Mouse (Mus musculus): ENCODE measurements at regions not wholly inside any gene's neighbourhood (a gene's known extent, or its start where the extent isn't known, plus 50 kb on each side); places are given as distances from the start of the nearest gene placed in this dataset.

GRCm38 (mm10) chr10:37613936-37614335 is 475.2 kb upstream of the Marcks start:
- in situ Hi-C loops (cut with MboI, MseI), result no loop called here

- in situ Hi-C loops (cut with MboI, MseI), result loop anchor here (10.0 kb wide), 1 partner anchor 1009 kb away; no protein-coding TSS in a partner anchor
Observed at GRCm38 (mm10) chr10:37603529-37603928, 464.8 kb upstream of the Marcks start.

- in situ Hi-C loops (cut with MboI, MseI), result loop anchor here (10.0 kb wide), 1 partner anchor 1008 kb away; no protein-coding TSS in a partner anchor
Observed at GRCm38 (mm10) chr10:37602936-37603335, 464.2 kb upstream of the Marcks start.

DNA sequence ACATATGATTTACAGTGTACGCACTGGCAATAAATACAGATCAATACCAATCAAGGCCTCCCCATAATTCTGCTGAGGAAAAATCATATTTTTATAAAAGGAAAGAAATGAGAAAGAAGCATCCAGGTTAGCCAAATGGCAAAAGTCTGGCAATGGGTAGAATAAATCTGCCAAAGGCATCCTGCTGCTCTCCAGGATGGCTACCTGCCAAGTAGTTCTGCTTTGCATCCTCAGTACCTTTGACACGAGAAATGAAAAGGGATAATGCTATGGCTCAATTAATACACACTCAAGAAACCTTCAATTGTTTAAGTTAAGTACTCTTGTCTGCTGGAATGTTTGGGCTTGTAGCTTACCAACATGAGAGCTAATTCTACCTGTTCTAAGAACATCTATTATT is 451.2 kb upstream of the Marcks start:
- in situ Hi-C loops (cut with MboI, MseI), result no loop called here

DNA sequence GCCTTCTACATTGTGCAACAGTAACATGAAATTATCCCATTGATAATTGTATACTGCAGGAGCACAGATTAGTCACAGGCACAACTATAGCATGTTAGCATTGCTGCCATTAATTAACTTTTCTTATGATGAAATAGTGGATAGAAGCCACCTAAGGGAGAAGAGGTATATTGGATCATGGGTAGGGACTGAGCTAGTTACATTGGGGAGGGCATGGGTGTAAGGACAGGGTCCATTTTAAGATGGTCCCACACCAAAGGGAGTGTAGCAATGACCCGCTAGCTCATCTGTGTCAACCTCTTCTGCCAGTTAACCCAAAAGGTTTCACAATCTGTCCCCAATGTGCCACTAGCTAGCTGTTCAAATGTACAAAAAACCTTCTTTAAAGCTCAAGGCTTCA is 450.3 kb upstream of the Marcks start:
- in situ Hi-C loops (cut with MboI, MseI), result no loop called here

- in situ Hi-C loops (cut with MboI, MseI), result no loop called here
Observed at GRCm38 (mm10) chr10:37571171-37571570, 432.5 kb upstream of the Marcks start.

- in situ Hi-C loops (cut with MboI, MseI), result no loop called here
Observed at GRCm38 (mm10) chr10:37561705-37562104, 423.0 kb upstream of the Marcks start.

GRCm38 (mm10) chr10:37549446-37549845 is 410.7 kb upstream of the Marcks start:
- in situ Hi-C loops (cut with MboI, MseI), result no loop called here

DNA sequence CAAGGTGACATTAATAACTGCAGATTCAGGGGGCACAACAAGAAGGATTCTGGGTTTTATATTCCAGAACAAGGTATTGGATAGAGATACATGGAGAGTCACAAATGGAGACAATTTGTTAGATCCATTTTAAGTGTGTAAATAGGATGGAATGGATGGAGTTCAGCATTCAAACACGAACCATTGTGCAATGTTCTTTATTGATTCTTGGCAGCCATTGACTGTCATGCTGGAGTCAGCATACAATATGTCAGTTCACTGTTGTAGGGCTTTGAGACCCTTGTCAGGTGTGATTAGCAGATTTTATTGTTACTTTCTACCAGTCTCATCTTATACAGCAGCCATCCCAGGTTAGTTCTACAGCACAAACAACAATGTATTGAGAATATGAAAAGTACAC is 402.0 kb upstream of the Marcks start:
- in situ Hi-C loops (cut with MboI, MseI), result no loop called here

- in situ Hi-C loops (cut with MboI, MseI), result no loop called here
Observed at GRCm38 (mm10) chr10:37505966-37506615, 367.4 kb upstream of the Marcks start.

- in situ Hi-C loops (cut with MboI, MseI), result no loop called here
Observed at GRCm38 (mm10) chr10:37504468-37504867, 365.7 kb upstream of the Marcks start.

- in situ Hi-C loops (cut with MboI, MseI), result no loop called here
Observed at GRCm38 (mm10) chr10:37502505-37502904, 363.8 kb upstream of the Marcks start.

DNA sequence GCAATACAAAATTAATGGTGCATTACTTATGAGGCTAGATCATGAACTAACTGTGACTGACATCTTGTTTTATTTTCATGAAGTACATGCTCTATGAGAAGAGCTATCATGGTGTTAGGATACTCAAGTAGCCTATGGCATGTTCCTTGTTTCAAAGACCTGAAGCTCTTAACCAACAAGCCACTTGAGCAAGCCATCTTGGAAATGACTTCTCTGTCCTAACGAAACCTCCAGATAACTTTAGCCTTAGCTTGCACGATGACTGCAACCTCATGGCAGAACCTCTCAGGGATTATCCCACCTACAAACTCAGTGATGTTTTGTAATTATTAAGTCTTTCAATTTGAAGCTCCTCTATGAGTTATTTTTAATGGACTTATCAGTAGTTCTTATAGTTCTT is 362.3 kb upstream of the Marcks start:
- in situ Hi-C loops (cut with MboI, MseI), result no loop called here

- in situ Hi-C loops (cut with MboI, MseI), result no loop called here
Observed at GRCm38 (mm10) chr10:37495467-37495866, 356.7 kb upstream of the Marcks start.

DNA sequence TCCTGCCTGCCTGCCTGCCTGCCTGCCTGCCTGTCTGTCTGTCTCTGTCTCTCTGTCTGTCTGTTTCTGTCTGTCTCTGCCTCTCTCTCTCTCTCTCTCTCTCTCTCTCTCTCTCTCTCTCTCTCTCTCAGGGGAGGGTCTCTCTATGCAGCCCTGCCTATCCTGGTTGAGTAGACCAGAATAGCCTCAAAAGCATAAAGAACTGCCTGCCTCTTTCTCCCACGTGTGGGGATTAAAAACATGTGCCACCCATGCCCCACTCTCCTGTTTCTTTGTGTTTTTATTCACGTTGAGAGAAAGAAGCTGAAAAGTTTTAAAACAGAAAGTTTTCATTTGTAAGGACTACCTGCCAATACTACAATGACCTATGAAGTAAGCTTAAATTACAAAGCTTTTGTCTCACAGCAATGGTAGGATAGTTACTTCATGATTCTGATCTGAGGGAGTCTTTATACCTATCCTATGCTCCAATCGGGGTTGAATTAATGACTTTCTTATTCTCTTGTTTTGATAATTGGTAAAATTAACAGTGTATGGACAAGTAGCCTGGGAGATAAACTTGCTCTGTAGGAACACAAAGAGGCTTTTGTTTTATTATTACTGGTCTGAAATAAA is 355.9 kb upstream of the Marcks start:
- in situ Hi-C loops (cut with MboI, MseI), result no loop called here

DNA sequence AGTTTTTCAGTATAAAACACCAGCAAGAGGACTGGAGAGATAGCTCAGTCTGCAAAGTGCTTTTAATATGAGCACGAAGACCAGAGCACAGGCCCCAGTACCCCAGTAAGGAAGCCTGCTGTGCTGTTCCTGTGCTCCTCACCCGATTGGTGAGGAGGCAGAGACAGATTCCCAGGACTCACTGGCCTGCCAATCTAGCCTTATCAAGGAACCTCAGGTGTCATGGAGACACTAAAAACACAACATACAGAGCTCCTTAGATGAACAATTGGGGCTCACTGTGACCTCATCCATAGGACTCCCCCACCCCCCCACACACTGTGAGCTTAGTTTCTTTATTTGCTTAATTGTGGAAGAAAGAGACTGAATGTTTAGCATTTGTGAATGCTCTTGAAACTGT is 355.4 kb upstream of the Marcks start:
- in situ Hi-C loops (cut with MboI, MseI), result no loop called here

- in situ Hi-C loops (cut with MboI, MseI), result no loop called here
Observed at GRCm38 (mm10) chr10:37484311-37485023, 345.7 kb upstream of the Marcks start.

GRCm38 (mm10) chr10:37483521-37483920 is 344.8 kb upstream of the Marcks start:
- in situ Hi-C loops (cut with MboI, MseI), result no loop called here

DNA sequence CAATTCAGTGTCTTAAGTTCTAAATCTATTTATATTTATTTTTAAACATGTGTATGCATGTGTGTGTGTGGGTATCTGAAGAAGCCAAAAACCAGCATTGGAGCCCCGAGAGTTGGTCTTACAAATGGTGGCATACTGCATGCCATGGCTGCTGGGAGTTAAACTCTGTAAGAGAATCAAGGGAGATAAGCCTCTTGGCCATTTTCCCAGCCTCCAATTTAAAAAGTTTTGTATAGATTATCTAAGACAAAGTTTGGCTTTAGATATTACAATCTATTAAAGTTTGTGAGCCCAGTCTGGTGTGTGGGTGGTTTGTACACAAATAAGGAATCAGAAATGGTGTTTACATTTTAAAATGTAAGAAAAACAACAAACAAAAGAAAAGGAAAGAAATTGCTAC is 343.2 kb upstream of the Marcks start:
- in situ Hi-C loops (cut with MboI, MseI), result no loop called here

GRCm38 (mm10) chr10:37480331-37480730 is 341.6 kb upstream of the Marcks start:
- in situ Hi-C loops (cut with MboI, MseI), result no loop called here

DNA sequence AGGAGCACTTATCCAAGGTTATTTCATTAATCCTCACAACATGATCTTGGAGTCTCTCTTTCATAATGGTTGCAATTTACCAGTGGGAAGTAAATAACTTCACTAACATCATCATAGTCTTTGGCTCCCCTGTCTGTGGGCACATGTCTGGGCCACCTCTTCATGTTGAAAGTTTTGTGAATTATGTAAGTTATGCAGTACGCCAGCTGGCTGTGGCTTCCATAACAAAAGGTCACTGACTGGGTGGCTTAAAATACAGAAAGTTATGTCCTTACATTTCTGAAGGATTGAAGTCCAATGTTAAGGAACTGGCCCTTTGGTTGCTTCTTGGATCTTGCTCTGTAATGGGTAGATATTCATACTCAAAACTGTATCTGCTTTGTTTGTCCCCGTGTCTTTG is 339.4 kb upstream of the Marcks start:
- in situ Hi-C loops (cut with MboI, MseI), result no loop called here

DNA sequence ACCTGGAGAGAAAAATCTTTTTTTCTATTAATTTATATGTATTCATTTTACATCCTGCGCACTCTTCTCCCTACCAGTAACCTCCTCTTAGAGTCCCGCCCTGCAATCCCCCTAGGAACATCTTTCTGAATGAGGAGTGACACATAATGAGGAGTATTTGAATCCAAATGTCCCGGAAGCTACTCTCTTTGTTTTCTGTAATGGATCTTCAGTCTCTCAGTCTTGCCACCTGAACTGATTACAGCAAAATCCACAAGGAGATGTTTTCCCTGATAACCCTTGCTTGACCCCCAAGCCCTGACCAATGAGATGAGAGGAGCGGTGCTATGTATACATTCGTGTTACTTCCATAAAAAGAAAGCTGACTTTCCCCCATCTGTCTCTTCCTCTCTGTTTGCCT is 334.4 kb upstream of the Marcks start:
- in situ Hi-C loops (cut with MboI, MseI), result no loop called here

- in situ Hi-C loops (cut with MboI, MseI), result no loop called here
Observed at GRCm38 (mm10) chr10:37457384-37457783, 318.7 kb upstream of the Marcks start.

All from regulatory T cell (primary cell).